Mouse (Mus musculus): ENCODE data around the gene Ms4a4d.

DNA sequence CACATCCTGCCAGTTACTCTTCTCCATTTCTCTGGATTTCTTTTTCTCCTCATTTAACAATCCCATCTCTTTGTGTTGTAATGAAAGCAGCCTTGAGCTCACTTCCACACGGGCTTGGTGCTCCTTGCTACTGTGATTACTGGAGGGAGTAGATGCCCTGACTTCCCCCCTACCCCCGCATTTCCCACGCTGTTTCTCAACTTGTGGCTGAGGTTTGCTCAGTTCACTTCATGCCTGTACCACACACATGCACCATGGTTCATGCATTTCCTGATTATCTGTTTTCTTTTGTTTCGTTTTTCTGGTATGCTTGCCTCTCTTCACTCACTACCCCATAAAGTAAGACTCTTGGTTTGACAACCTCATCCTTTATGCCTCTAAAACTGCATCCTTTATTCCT is 52.6 kb downstream of the Ms4a4d start:
- TF ChIP-seq CTCF (IDR thresholded peaks at IDR 0.05; ENCODE audit: control insufficient read depth, insufficient read depth, insufficient replicate concordance, low read depth, low read length): no peak
- TF ChIP-seq POLR2A (IDR thresholded peaks at IDR 0.05; ENCODE audit: control insufficient read depth, low read depth, low read length): no peak
